8 mouse cellular contexts compared by ENCODE assay signal in the genomic region with DNA sequence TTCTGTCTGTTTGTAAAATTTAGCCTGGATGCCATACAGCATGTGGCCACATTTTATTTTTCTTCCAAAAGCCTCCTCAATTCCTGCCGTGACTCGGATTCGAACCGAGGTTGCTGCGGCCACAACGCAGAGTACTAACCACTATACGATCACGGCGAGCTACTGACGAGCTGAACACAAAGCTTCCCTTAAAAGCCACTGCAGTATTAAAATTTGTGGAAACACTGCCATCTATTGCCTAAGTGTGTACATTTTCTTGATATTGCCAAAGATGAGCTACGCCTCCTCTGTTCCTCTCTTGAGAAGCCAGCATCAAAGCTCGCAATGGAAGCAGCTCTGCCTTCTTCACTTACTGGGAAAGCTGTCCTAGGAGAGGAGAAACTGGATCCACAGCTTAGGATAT.
DNase-seq lines count a peak whose midpoint lies in the region; ATAC-seq and TF ChIP-seq lines count a peak whose summit lies in the region.

No protein-coding gene starts in this region.

- no peak overlapping the region for H3K4me3 ChIP-seq in kidney, adult 2 months (ENCODE audit: insufficient read depth, low read depth, low read length)
- no peak overlapping the region for H3K4me3 ChIP-seq in left cerebral cortex, adult 2 months
- no peak overlapping the region for H3K4me3 ChIP-seq in neural tube, embryonic 15.5 days (replicated peaks)

- no peak overlapping the region for H3K4me2 ChIP-seq in neural tube, embryonic 15.5 days

- H3K27ac ChIP-seq in kidney, adult 2 months (ENCODE audit: insufficient read depth, low read depth, low read length): no peak overlapping the region
- peak overlapping the region; percentile 2; the same call in 1 of the 2 replicates for H3K27ac ChIP-seq in left cerebral cortex, adult 2 months
- H3K27ac ChIP-seq in neural tube, embryonic 15.5 days (replicated peaks): 0 out of 2 replicates have a peak overlapping the region, but pooled peaks have one; percentile 18

- ATAC-seq in neural tube, embryonic 15.5 days (ENCODE audit: low FRiP score): no peak
- no peak for ATAC-seq in CD4-positive, CD25-positive, alpha-beta regulatory T cell, adult 4 months

- TF ChIP-seq CTCF in kidney, adult 2 months (conservative IDR thresholded peaks at IDR 0.05; ENCODE audit: insufficient read depth, insufficient read length, low read depth, low read length): no peak
- peak; percentile 52 for TF ChIP-seq CTCF in left cerebral cortex, adult 2 months (IDR thresholded peaks at IDR 0.05)

- no peaks in the 10 kb centered on the region for H3K36me3 ChIP-seq in kidney, adult 2 months (ENCODE audit: control insufficient read depth, insufficient read depth, low read length)
- H3K36me3 ChIP-seq in neural tube, embryonic 15.5 days: no peaks in the 10 kb centered on the region

- H3K9ac ChIP-seq in neural tube, embryonic 15.5 days (replicated peaks): no peak overlapping the region

- peak; percentile 33 for DNase-seq in kidney, adult 2 months
- no peak for DNase-seq in kidney, adult 8-10 months
- peak; percentile 41 for DNase-seq in cerebellum, adult 11 months
- peak; percentile 66 to 83 for DNase-seq in frontal cortex, postnatal 36 days (ENCODE audit: low spot score in 2 of 2)
- peak; percentile 58 to 66 for DNase-seq in left cerebral cortex, adult 2 months (ENCODE audit: extremely low spot score in 1 of 2, low spot score in 2 of 2)
- no peak for DNase-seq in heart, postnatal 4 days

- TF ChIP-seq POLR2A in kidney, adult 2 months (IDR thresholded peaks at IDR 0.05; ENCODE audit: low read depth, low read length): no peak

- H3K27me3 ChIP-seq in kidney, adult 2 months (replicated peaks; ENCODE audit: control insufficient read depth, insufficient read depth, low read length): no peaks in the 10 kb centered on the region
- H3K27me3 ChIP-seq in neural tube, embryonic 15.5 days (replicated peaks): no peaks in the 10 kb centered on the region

- WGBS in kidney, adult 2 months: 36% methylated on average over 12 of the region's 12 CpGs
- 64% methylated on average over 12 of the region's 12 CpGs for WGBS in neural tube, embryonic 15.5 days

- H3K9me3 ChIP-seq in neural tube, embryonic 15.5 days (replicated peaks): no peaks in the 10 kb centered on the region

- H3K4me1 ChIP-seq in kidney, adult 2 months (ENCODE audit: control insufficient read depth, insufficient read depth, low read length): no peaks in the 10 kb centered on the region
- peaks cover 19% of the 10 kb centered on the region for H3K4me1 ChIP-seq in neural tube, embryonic 15.5 days

- intact Hi-C loops in left cerebral cortex, adult 2 months (cut with DNase I): loop anchor here (5.0 kb wide), 1 partner anchor 1442 kb away; no protein-coding TSS in a partner anchor

Comparison
In these comparisons a context has a peak if more than half of its experiments do, and no peak if none do; other contexts are left out.
1. DNase-seq: peak in kidney, adult 2 months (single experiment), cerebellum, adult 11 months (single experiment), frontal cortex, postnatal 36 days (2 of 2) and left cerebral cortex, adult 2 months (2 of 2); none in kidney, adult 8-10 months (0 of 2) and heart, postnatal 4 days (single experiment).